In the genomic region with DNA sequence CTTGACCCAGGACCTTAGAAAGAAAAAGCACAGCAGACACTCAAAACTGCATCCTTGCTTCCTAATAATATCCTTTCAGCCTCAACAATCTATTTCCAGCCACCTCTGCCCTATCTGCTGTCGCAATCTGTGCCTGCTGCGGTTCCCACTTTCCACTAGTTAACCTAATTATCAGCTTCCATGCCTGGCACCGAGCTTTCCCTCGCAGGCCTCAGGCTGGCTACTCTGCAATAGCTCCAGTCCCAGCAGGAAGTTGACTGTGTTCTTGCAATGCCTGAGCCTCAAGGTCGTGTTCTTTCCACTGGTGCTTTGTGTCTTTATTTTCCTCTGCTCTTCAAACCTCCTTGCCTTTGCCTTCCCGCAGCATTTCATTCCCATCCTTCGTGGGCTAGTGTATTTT, we compare ENCODE assay signal across 10 mouse cellular contexts. TPM values are rescaled to one million over a fixed set of nuclear protein-coding genes. Genes with fewer than 3 reads are reported as not detected.
DNase-seq lines count a peak whose midpoint lies in the region; ATAC-seq and TF ChIP-seq lines count a peak whose summit lies in the region.
"Had no signal": no experiment of that assay in that cellular context is flagged by ENCODE, and none has a peak within 500 bp of the region (broad histone marks: within the 10 kb centered on the region; RNA-seq: fewer than 3 reads in every experiment).

No protein-coding gene starts in this region.

- peak overlapping the region; percentile 62 for H3K27ac ChIP-seq in kidney, adult 2 months (ENCODE audit: insufficient read depth, low read depth, low read length)
- H3K27ac ChIP-seq in kidney, embryonic 14.5 days (ENCODE audit: low read depth, low read length), result no peak overlapping the region
- no peak overlapping the region for H3K27ac ChIP-seq in forebrain, embryonic 12.5 days
- no peak overlapping the region for H3K27ac ChIP-seq in liver, postnatal 0 days (ENCODE audit: low read depth)
- H3K27ac ChIP-seq: hindbrain, embryonic 10.5 days; liver, embryonic 12.5 days had no signal

- no peaks in the 10 kb centered on the region for H3K36me3 ChIP-seq in kidney, adult 2 months (ENCODE audit: control insufficient read depth, insufficient read depth, low read length)
- H3K36me3 ChIP-seq in kidney, embryonic 14.5 days (ENCODE audit: control insufficient read depth, insufficient read depth, low read length), result no peaks in the 10 kb centered on the region
- no peaks in the 10 kb centered on the region for H3K36me3 ChIP-seq in forebrain, embryonic 12.5 days (replicated peaks)
- H3K36me3 ChIP-seq in liver, postnatal 0 days (replicated peaks; ENCODE audit: insufficient read depth, low read length), result no peaks in the 10 kb centered on the region
- H3K36me3 ChIP-seq: hindbrain, embryonic 10.5 days; liver, embryonic 12.5 days had no signal

- DNase-seq in kidney, adult 2 months, result peak; percentile 63
- peak; percentile 45 for DNase-seq in brain, embryonic 14.5 days (ENCODE audit: low read depth)
- peak; percentile 49 for DNase-seq in skeletal muscle tissue, adult 2 months (ENCODE audit: low read depth, low spot score)
- DNase-seq in liver, postnatal 0 days, result no peak

- TF ChIP-seq EP300 in liver, postnatal 0 days (IDR thresholded peaks at IDR 0.05; ENCODE audit: low read depth), result no peak

- TF ChIP-seq POLR2A in kidney, adult 2 months (IDR thresholded peaks at IDR 0.05; ENCODE audit: low read depth, low read length), result no peak
- TF ChIP-seq POLR2A in brain, embryonic 14.5 days (IDR thresholded peaks at IDR 0.05; ENCODE audit: borderline replicate concordance, extremely low read depth, insufficient read depth, insufficient read length, poor library complexity, severe bottlenecking), result no peak

- H3K4me1 ChIP-seq in kidney, adult 2 months (ENCODE audit: control insufficient read depth, insufficient read depth, low read length), result no peaks in the 10 kb centered on the region; the same call in 1 of the 2 replicates
- no peaks in the 10 kb centered on the region for H3K4me1 ChIP-seq in kidney, embryonic 14.5 days (ENCODE audit: control insufficient read depth, insufficient read depth, low read length)
- no peaks in the 10 kb centered on the region for H3K4me1 ChIP-seq in forebrain, embryonic 12.5 days
- no peaks in the 10 kb centered on the region for H3K4me1 ChIP-seq in liver, postnatal 0 days (ENCODE audit: insufficient read depth)
- H3K4me1 ChIP-seq: hindbrain, embryonic 10.5 days; liver, embryonic 12.5 days had no signal

- 60% methylated on average over 7 of the region's 7 CpGs for WGBS in kidney, adult 2 months
- WGBS in kidney, embryonic 14.5 days, result 66% methylated on average over 7 of the region's 7 CpGs
- WGBS in forebrain, embryonic 12.5 days, result 80% methylated on average over 7 of the region's 7 CpGs
- WGBS in liver, postnatal 0 days (ENCODE audit: insufficient replicate concordance), result 49% methylated on average over 7 of the region's 7 CpGs

- H3K4me3 ChIP-seq in kidney, adult 2 months (ENCODE audit: insufficient read depth, low read depth, low read length), result no peak overlapping the region
- H3K4me3 ChIP-seq in kidney, embryonic 14.5 days (ENCODE audit: low read length), result no peak overlapping the region
- no peak overlapping the region for H3K4me3 ChIP-seq in forebrain, embryonic 12.5 days (replicated peaks)
- no peak overlapping the region for H3K4me3 ChIP-seq in liver, postnatal 0 days (ENCODE audit: low read depth, low read length)
- H3K4me3 ChIP-seq: hindbrain, embryonic 10.5 days; liver, embryonic 12.5 days had no signal

- H3K27me3 ChIP-seq in kidney, adult 2 months (replicated peaks; ENCODE audit: control insufficient read depth, insufficient read depth, low read length), result no peaks in the 10 kb centered on the region
- no peaks in the 10 kb centered on the region for H3K27me3 ChIP-seq in kidney, embryonic 14.5 days (ENCODE audit: control insufficient read depth, insufficient read depth, low read length)
- no peaks in the 10 kb centered on the region for H3K27me3 ChIP-seq in forebrain, embryonic 12.5 days
- H3K27me3 ChIP-seq in liver, postnatal 0 days (ENCODE audit: insufficient read depth, low read length), result no peaks in the 10 kb centered on the region
- H3K27me3 ChIP-seq: liver, embryonic 12.5 days had no signal

- H3K9ac ChIP-seq in kidney, embryonic 14.5 days (ENCODE audit: low read depth, low read length), result no peak overlapping the region
- H3K9ac ChIP-seq in forebrain, embryonic 12.5 days, result no peak overlapping the region
- H3K9ac ChIP-seq in liver, postnatal 0 days (replicated peaks), result no peak overlapping the region
- H3K9ac ChIP-seq: liver, embryonic 12.5 days had no signal

- no peak for ATAC-seq in kidney, embryonic 14.5 days (ENCODE audit: low FRiP score, low TSS enrichment)
- peak; percentile 64 for ATAC-seq in common myeloid progenitor, adult 5-6 weeks (replicated peaks; ENCODE audit: low read depth, poor library complexity, severe bottlenecking)
- no peak for ATAC-seq in forebrain, embryonic 12.5 days (ENCODE audit: low FRiP score)
- ATAC-seq in liver, postnatal 0 days, result no peak
- ATAC-seq: liver, embryonic 12.5 days had no signal

- H3K4me2 ChIP-seq in kidney, embryonic 14.5 days (replicated peaks; ENCODE audit: low read depth, low read length), result no peak overlapping the region
- H3K4me2 ChIP-seq in forebrain, embryonic 12.5 days, result no peak overlapping the region
- H3K4me2 ChIP-seq in liver, postnatal 0 days (ENCODE audit: low read depth, low read length), result no peak overlapping the region
- H3K4me2 ChIP-seq: liver, embryonic 12.5 days had no signal

- H3K9me3 ChIP-seq in kidney, embryonic 14.5 days (ENCODE audit: control insufficient read depth, low read length), result no peaks in the 10 kb centered on the region
- H3K9me3 ChIP-seq in forebrain, embryonic 12.5 days, result no peaks in the 10 kb centered on the region
- H3K9me3 ChIP-seq in liver, postnatal 0 days (ENCODE audit: low read length), result no peaks in the 10 kb centered on the region
- H3K9me3 ChIP-seq: hindbrain, embryonic 10.5 days; liver, embryonic 12.5 days had no signal

- no peak for TF ChIP-seq CTCF in kidney, adult 2 months (conservative IDR thresholded peaks at IDR 0.05; ENCODE audit: insufficient read depth, insufficient read length, low read depth, low read length)
- TF ChIP-seq CTCF in brain, embryonic 14.5 days (IDR thresholded peaks at IDR 0.05; ENCODE audit: borderline replicate concordance, extremely low read depth, insufficient read depth, insufficient read length), result no peak
- no peak for TF ChIP-seq CTCF in liver, postnatal 0 days (IDR thresholded peaks at IDR 0.05; ENCODE audit: low read depth)

RNA-seq across cellular contexts. Expression of a gene that starts 22.9 kb away (rescaled TPM):
- 7.4 and 8.9 TPM in 2 replicates for polyA plus RNA-seq in kidney, adult 2 months (2012; rRNA removed)
- 12.4 and 16.8 TPM in 2 replicates for polyA plus RNA-seq in kidney, embryonic 14.5 days (2014; fragmentation: Nextera tagmentation; extraction: Ambion mirVana)
- polyA plus RNA-seq in brain, embryonic 14.5 days (2012; rRNA removed), result 6.8 and 9.0 TPM in 2 replicates
- total RNA-seq in common myeloid progenitor, adult 5-6 weeks (2017), result 17.2 and 20.1 TPM in 2 replicates
- 7.4 and 7.7 TPM in 2 replicates for polyA plus RNA-seq in forebrain, embryonic 12.5 days (2016; fragmentation: Nextera tagmentation; extraction: Ambion mirVana)
- polyA plus RNA-seq in liver, postnatal 0 days (2015; fragmentation: Nextera tagmentation; extraction: Ambion mirVana), result 2.1 and 2.4 TPM in 2 replicates
- total RNA-seq: MEL had no signal

RNA-seq across cellular contexts. Expression of a gene that starts 54.4 kb away (rescaled TPM):
- 40.6 and 48.6 TPM in 2 replicates for polyA plus RNA-seq in kidney, adult 2 months (2012; rRNA removed)
- 102 and 108 TPM in 2 replicates for polyA plus RNA-seq in kidney, embryonic 14.5 days (2014; fragmentation: Nextera tagmentation; extraction: Ambion mirVana)
- polyA plus RNA-seq in brain, embryonic 14.5 days (2012; rRNA removed), result 40.3 and 54.8 TPM in 2 replicates
- total RNA-seq in common myeloid progenitor, adult 5-6 weeks (2017), result 24.2 and 33.8 TPM in 2 replicates
- 97.0 and 101 TPM in 2 replicates for polyA plus RNA-seq in forebrain, embryonic 12.5 days (2016; fragmentation: Nextera tagmentation; extraction: Ambion mirVana)
- 48.0 and 53.8 TPM in 2 replicates for polyA plus RNA-seq in liver, postnatal 0 days (2015; fragmentation: Nextera tagmentation; extraction: Ambion mirVana)
